Mouse (Mus musculus) midbrain, embryonic 11.5 days (tissue): ENCODE data around the gene Tmem183a. TPM values are rescaled to one million over a fixed set of nuclear protein-coding genes. Genes with fewer than 3 reads are reported as not detected.

Experiments
- polyA plus RNA-seq: library from polyadenylated mRNA; unstranded; fragments of >200 nt; fragmentation: Nextera tagmentation; extraction: Ambion mirVana; gene quantifications from 2 replicates; pipeline ENCODE4 v1.2.1, GENCODE M21; 2014

The Tmem183a gene
- polyA plus RNA-seq, 1 experiment from 2014 or later = 128 TPM

Other genes with a start within 250 kb of the Tmem183a start
- 1.8 and 2.2 TPM in 2 replicates for gene Chil1, start 179.8 kb downstream of the Tmem183a start, polyA plus RNA-seq
- gene Mybph, start 168.5 kb downstream of the Tmem183a start, polyA plus RNA-seq = 0.12 and 0.22 TPM in 2 replicates
- gene Adora1, start 126.5 kb downstream of the Tmem183a start, polyA plus RNA-seq = 0.07 and 0.08 TPM in 2 replicates
- gene Myog, start 72.0 kb downstream of the Tmem183a start, polyA plus RNA-seq = not detected in 2 replicates
- gene Ppfia4, start 29.1 kb downstream of the Tmem183a start, polyA plus RNA-seq = 1.9 and 2.6 TPM in 2 replicates
- not detected in 2 replicates for gene 4933406M09Rik, start 24.0 kb upstream of the Tmem183a start, polyA plus RNA-seq
- 17.5 and 19.3 TPM in 2 replicates for gene Cyb5r1, start 43.6 kb upstream of the Tmem183a start, polyA plus RNA-seq
- gene Adipor1, start 53.4 kb upstream of the Tmem183a start, polyA plus RNA-seq = 76.7 and 81.5 TPM in 2 replicates
- gene Klhl12, start 93.6 kb upstream of the Tmem183a start, polyA plus RNA-seq = 31.0 and 31.7 TPM in 2 replicates
- 47.4 and 48.1 TPM in 2 replicates for gene Rabif, start 132.7 kb upstream of the Tmem183a start, polyA plus RNA-seq
- not detected in 2 replicates for gene Mgat4e, start 187.7 kb upstream of the Tmem183a start, polyA plus RNA-seq
- 74.0 and 85.3 TPM in 2 replicates for gene Kdm5b, start 198.2 kb upstream of the Tmem183a start, polyA plus RNA-seq